Mouse (Mus musculus): ENCODE data around the gene BC048671. TPM values are rescaled to one million over a fixed set of nuclear protein-coding genes. Genes with fewer than 3 reads are reported as not detected.
A peak's percentile ranks its signal among the peaks of the same experiment; 100 is the strongest.

The BC048671 gene
- polyA plus RNA-seq (2014; fragmentation: Nextera tagmentation; extraction: Ambion mirVana): not detected in 2 replicates

GRCm38 (mm10) chr6:90300919-90301318 is at the start of gene BC048671:
TSS of gene BC048671 (plus strand) at chr6:90301219.
- DNase-seq (ENCODE audit: low spot score): no peak
- WGBS: 90% methylated on average over 1 of the region's 1 CpGs

DNA sequence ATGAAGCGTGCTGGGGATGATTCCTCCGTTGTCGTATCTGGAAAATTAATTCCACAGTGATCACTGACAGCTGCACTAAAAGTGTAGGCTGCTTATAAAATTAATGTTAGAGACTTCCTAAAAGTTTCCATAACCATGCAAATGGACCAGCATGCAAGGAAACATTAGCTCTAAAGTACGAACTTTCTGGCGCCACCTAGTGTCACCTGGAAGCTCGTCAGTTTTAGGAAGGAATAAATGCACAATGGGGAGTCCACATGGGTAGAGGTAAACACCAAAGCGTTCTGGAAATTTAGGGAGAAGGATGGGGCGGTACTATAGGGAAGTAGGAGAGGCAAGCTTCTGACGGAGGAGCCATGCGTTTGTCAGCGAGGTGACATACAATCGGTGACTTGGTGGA is 12.8 kb upstream of the BC048671 start:
- DNase-seq (ENCODE audit: low spot score) (no peak), ATAC-seq (replicated peaks; ENCODE audit: low FRiP score) (no peak)
- Histone ChIP-seq H3K9ac (ENCODE audit: low read length) (no peak overlapping the region), H3K4me1 (replicated peaks; ENCODE audit: control insufficient read depth, insufficient read depth, low read length) (no peaks in the 10 kb centered on the region), H3K9me3 (ENCODE audit: control insufficient read depth, low read length) (no peaks in the 10 kb centered on the region), H3K4me2 (ENCODE audit: low read depth, low read length, severe bottlenecking) (no peak overlapping the region), H3K4me3 (ENCODE audit: low read depth, low read length) (no peak overlapping the region), H3K27me3 (ENCODE audit: control insufficient read depth, insufficient read depth, low read length) (no peaks in the 10 kb centered on the region), H3K36me3 (ENCODE audit: control insufficient read depth, insufficient read depth, low read length) (no peaks in the 10 kb centered on the region), H3K27ac (ENCODE audit: low read depth, low read length) (no peak overlapping the region)
- 59% methylated on average over 12 of the region's 12 CpGs for whole genome bisulfite sequencing

More at GRCm38 (mm10) chr6:90300919-90301318, at the start of gene BC048671:
- Histone ChIP-seq H3K9me3 (ENCODE audit: control insufficient read depth, low read length) (no peaks in the 10 kb centered on the region; the same call in 1 of the 2 replicates), H3K27me3 (ENCODE audit: control insufficient read depth, insufficient read depth, low read length) (no peaks in the 10 kb centered on the region), H3K4me3 (ENCODE audit: low read depth, low read length) (no peak within 1 kb of the TSS), H3K4me1 (replicated peaks; ENCODE audit: control insufficient read depth, insufficient read depth, low read length) (no peaks in the 10 kb centered on the region), H3K4me2 (ENCODE audit: low read depth, low read length, severe bottlenecking) (no peak within 1 kb of the TSS), H3K27ac (ENCODE audit: low read depth, low read length) (no peak within 1 kb of the TSS), H3K9ac (ENCODE audit: low read length) (no peak within 1 kb of the TSS), H3K36me3 (ENCODE audit: control insufficient read depth, insufficient read depth, low read length) (no peaks in the 10 kb centered on the region)
- no peak for ATAC-seq (replicated peaks; ENCODE audit: low FRiP score)

DNA sequence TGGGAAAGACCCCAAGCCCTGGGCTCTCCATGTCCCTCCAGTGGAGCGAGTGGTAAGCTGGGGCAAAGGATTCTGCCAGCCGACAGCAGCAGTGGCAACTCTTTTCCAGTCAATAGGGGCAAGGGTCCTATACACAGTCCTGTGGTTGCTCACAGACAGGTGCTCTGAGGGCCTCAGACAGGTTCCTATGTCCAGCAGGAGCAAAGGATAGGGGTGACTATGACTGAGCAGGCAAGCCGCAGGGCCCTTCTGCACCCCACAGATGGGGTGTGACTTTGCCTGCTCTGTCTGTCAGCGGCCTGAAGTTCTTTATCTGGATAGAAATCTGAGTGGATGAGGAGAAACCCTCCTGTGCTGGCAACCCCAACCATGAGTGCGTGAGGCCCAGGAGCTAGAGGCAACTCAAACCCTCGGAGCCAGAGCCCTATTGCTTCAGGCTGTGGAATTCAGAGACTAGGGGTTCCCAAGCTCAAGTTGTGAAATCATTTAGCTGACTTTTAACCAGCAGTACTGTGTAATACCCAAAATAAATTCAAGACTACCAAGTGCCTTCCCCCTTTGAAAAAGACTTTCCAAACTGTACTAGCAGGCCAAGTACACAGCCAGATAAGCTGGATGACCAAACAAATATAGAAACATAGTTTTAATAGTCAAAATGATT is 5.4 kb downstream of the BC048671 start:
- DNase-seq (ENCODE audit: low spot score): no peak
- WGBS: 81% methylated on average over 6 of the region's 6 CpGs
- H3K4me1 ChIP-seq (replicated peaks; ENCODE audit: control insufficient read depth, insufficient read depth, low read length): no peaks in the 10 kb centered on the region
- no peak overlapping the region for H3K4me2 ChIP-seq (ENCODE audit: low read depth, low read length, severe bottlenecking)
- H3K9me3 ChIP-seq (ENCODE audit: control insufficient read depth, low read length): no peaks in the 10 kb centered on the region
- no peaks in the 10 kb centered on the region for H3K36me3 ChIP-seq (ENCODE audit: control insufficient read depth, insufficient read depth, low read length)
- H3K4me3 ChIP-seq (ENCODE audit: low read depth, low read length): no peak overlapping the region
- no peak overlapping the region for H3K27ac ChIP-seq (ENCODE audit: low read depth, low read length)
- H3K27me3 ChIP-seq (ENCODE audit: control insufficient read depth, insufficient read depth, low read length): no peaks in the 10 kb centered on the region
- no peak for ATAC-seq (replicated peaks; ENCODE audit: low FRiP score)
- H3K9ac ChIP-seq (ENCODE audit: low read length): no peak overlapping the region

DNA sequence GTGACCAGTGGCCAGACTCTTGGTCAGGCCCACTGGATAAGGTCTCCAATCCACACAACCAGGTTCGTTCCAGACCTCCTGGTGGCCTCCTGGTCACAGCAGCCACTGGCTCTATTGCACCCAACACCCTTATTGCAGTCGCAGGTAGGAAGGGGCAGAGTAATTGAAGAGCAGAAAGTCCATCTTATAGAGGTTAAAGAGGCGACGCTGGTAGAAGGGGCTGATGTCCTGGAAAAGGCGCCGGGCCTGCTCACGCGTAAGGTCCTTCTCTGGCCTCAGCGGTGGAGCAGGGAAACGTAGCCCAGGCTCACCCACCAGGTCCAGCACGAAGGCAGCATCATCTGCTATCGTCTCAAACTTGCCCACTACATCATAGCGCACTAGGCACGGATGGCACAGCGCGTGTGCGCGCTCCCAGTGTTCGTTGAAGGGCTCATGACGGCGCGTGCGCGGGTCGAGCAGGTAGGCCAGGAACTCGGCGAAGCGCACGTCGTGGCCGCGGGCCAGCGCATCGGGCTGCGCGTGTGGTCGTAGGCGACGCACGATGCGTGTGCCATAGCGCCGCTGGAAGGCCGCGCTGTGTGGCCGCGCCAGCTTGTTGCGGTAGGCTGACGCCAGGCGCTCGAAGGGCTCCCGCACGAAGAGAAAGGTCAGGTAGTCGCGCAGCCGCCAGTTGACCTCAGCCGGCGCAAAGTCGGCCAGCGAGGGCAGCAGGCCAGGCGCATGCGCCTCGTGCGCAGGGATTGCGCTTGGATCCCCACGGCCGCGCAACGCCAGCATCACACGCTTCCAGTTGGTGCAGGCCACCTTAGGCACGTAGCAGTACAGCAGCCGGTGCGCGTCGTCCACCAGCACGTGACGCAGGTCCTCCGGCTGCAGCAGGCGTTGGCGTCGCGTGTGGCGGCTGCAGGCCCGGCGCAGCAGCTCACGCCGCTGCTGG is 8.1 kb downstream of the BC048671 start:
- no peak overlapping the region for H3K4me3 ChIP-seq (ENCODE audit: low read depth, low read length)
- H3K4me1 ChIP-seq (replicated peaks; ENCODE audit: control insufficient read depth, insufficient read depth, low read length): no peaks in the 10 kb centered on the region
- no peaks in the 10 kb centered on the region for H3K27me3 ChIP-seq (ENCODE audit: control insufficient read depth, insufficient read depth, low read length)
- WGBS: 88% methylated on average over 87 of the region's 87 CpGs
- no peak for ATAC-seq (replicated peaks; ENCODE audit: low FRiP score)
- H3K9me3 ChIP-seq (ENCODE audit: control insufficient read depth, low read length): no peaks in the 10 kb centered on the region
- no peak for DNase-seq (ENCODE audit: low spot score)
- no peak overlapping the region for H3K27ac ChIP-seq (ENCODE audit: low read depth, low read length)
- no peak overlapping the region for H3K9ac ChIP-seq (ENCODE audit: low read length)
- no peaks in the 10 kb centered on the region for H3K36me3 ChIP-seq (ENCODE audit: control insufficient read depth, insufficient read depth, low read length)
- H3K4me2 ChIP-seq (ENCODE audit: low read depth, low read length, severe bottlenecking): no peak overlapping the region

GRCm38 (mm10) chr6:90315961-90316360 is 14.9 kb downstream of the BC048671 start:
- H3K9ac ChIP-seq (ENCODE audit: low read length): no peak overlapping the region
- H3K27ac ChIP-seq (ENCODE audit: low read depth, low read length): no peak overlapping the region
- no peak overlapping the region for H3K4me3 ChIP-seq (ENCODE audit: low read depth, low read length)
- H3K27me3 ChIP-seq (ENCODE audit: control insufficient read depth, insufficient read depth, low read length): no peaks in the 10 kb centered on the region
- H3K4me1 ChIP-seq (replicated peaks; ENCODE audit: control insufficient read depth, insufficient read depth, low read length): no peaks in the 10 kb centered on the region
- no peak for ATAC-seq (replicated peaks; ENCODE audit: low FRiP score)
- 78% methylated on average over 5 of the region's 5 CpGs for WGBS
- no peaks in the 10 kb centered on the region for H3K36me3 ChIP-seq (ENCODE audit: control insufficient read depth, insufficient read depth, low read length)
- no peak overlapping the region for H3K4me2 ChIP-seq (ENCODE audit: low read depth, low read length, severe bottlenecking)
- no peaks in the 10 kb centered on the region for H3K9me3 ChIP-seq (ENCODE audit: control insufficient read depth, low read length)
- no peak for DNase-seq (ENCODE audit: low spot score)

GRCm38 (mm10) chr6:90317510-90318258 is 16.7 kb downstream of the BC048671 start:
- DNase-seq (ENCODE audit: low spot score): peak; percentile 13
- Histone ChIP-seq H3K9ac (ENCODE audit: low read length) (no peak overlapping the region), H3K27ac (ENCODE audit: low read depth, low read length) (no peak overlapping the region), H3K4me2 (ENCODE audit: low read depth, low read length, severe bottlenecking) (no peak overlapping the region), H3K4me1 (replicated peaks; ENCODE audit: control insufficient read depth, insufficient read depth, low read length) (no peaks in the 10 kb centered on the region), H3K27me3 (ENCODE audit: control insufficient read depth, insufficient read depth, low read length) (no peaks in the 10 kb centered on the region), H3K9me3 (ENCODE audit: control insufficient read depth, low read length) (no peaks in the 10 kb centered on the region), H3K4me3 (ENCODE audit: low read depth, low read length) (no peak overlapping the region), H3K36me3 (ENCODE audit: control insufficient read depth, insufficient read depth, low read length) (no peaks in the 10 kb centered on the region)
- WGBS: 83% methylated on average over 2 of the region's 2 CpGs
- ATAC-seq (replicated peaks; ENCODE audit: low FRiP score): no peak

DNA sequence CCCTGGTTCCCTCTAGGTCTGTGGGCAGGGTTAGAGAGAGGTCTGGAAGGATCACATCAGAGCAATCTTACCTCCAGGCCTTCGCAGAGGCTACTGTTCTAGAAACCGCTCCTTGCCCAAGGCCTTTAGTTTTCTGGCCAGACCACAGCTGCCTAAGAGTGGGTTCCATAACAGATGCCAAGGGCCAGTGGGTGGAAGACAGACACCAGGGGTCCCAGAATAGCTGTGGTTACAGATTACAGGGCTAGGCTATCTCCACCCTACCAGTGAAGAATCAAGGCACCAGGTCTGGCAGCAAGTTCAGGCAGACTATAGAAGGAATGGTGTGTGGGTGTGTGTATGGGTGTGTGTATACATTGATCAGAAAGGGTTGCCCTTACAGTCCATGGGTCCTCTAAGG is 18.0 kb downstream of the BC048671 start:
- WGBS: 93% methylated on average over 2 of the region's 2 CpGs
- Histone ChIP-seq H3K9ac (ENCODE audit: low read length) (no peak overlapping the region), H3K4me2 (ENCODE audit: low read depth, low read length, severe bottlenecking) (no peak overlapping the region), H3K4me3 (ENCODE audit: low read depth, low read length) (no peak overlapping the region), H3K9me3 (ENCODE audit: control insufficient read depth, low read length) (no peaks in the 10 kb centered on the region), H3K36me3 (ENCODE audit: control insufficient read depth, insufficient read depth, low read length) (no peaks in the 10 kb centered on the region), H3K27ac (ENCODE audit: low read depth, low read length) (no peak overlapping the region), H3K27me3 (ENCODE audit: control insufficient read depth, insufficient read depth, low read length) (no peaks in the 10 kb centered on the region), H3K4me1 (replicated peaks; ENCODE audit: control insufficient read depth, insufficient read depth, low read length) (no peaks in the 10 kb centered on the region)
- ATAC-seq (replicated peaks; ENCODE audit: low FRiP score): no peak
- DNase-seq (ENCODE audit: low spot score): no peak

- Histone ChIP-seq H3K4me1 (replicated peaks; ENCODE audit: control insufficient read depth, insufficient read depth, low read length) (no peaks in the 10 kb centered on the region), H3K4me3 (ENCODE audit: low read depth, low read length) (no peak overlapping the region), H3K27me3 (ENCODE audit: control insufficient read depth, insufficient read depth, low read length) (no peaks in the 10 kb centered on the region), H3K27ac (ENCODE audit: low read depth, low read length) (no peak overlapping the region), H3K4me2 (ENCODE audit: low read depth, low read length, severe bottlenecking) (no peak overlapping the region), H3K9me3 (ENCODE audit: control insufficient read depth, low read length) (no peaks in the 10 kb centered on the region), H3K36me3 (ENCODE audit: control insufficient read depth, insufficient read depth, low read length) (no peaks in the 10 kb centered on the region), H3K9ac (ENCODE audit: low read length) (no peak overlapping the region)
- 85% methylated on average over 7 of the region's 7 CpGs for WGBS
- no peak for ATAC-seq (replicated peaks; ENCODE audit: low FRiP score)
- DNase-seq (ENCODE audit: low spot score): no peak
Observed at GRCm38 (mm10) chr6:90319475-90320191, 18.6 kb downstream of the BC048671 start.

Measured in forebrain, embryonic 11.5 days (tissue).